Mouse (Mus musculus): ENCODE data around the gene Pym1. TPM values are rescaled to one million over a fixed set of nuclear protein-coding genes. Genes with fewer than 3 reads are reported as not detected.
A peak's percentile ranks its signal among the peaks of the same experiment; 100 is the strongest.

Gene Pym1
- total RNA-seq, 1 experiment from 2014 or later, result 30.7 TPM

DNA sequence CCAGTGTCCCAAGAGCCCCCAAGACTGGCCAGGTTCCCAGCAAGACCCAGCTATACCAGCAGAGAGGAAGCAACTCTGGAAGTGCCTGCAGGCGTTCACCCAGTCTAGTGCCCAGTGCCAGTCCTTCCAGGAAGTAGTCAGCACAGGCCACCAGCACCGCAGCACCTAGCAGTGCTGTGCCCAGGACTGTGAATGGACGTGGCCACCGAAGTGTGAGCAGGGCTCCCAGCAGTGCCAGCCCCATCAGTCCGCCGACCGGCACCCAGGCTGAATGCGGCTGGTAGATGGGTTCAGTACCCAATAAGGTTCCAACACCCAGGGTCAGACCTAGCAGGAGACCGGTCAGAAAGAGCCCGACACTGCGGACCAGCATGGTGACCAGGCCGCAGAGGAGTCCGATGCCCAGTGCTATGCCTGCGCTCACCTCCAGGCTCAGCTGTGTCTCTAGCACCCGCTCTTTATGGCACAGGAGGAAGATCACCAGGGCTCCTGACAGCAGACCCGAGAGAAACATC lies 54.3 kb downstream of the Pym1 start:
- ATAC-seq (replicated peaks; ENCODE audit: insufficient number of reproducible peaks, low FRiP score, low TSS enrichment, poor library complexity, severe bottlenecking), result no peak

DNA sequence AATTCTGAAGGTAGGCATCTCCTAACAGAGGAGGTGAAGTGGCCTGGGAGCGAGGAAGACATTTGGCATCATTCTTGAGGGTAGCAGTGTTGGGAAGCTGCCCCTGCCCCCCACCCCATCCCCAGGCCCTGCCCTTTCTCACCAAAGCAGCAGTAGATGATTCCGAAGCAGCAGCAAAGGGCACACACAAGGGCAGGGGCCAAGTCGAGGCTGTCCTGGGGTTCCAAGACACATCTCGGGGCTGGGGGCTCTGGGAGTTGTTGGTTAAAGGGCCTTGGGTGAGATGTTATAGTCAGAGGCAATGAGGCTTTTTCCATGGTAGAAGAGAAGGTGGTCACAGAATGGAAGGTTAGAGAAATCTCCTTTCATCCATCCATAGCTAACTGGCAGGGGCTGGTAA lies 55.3 kb downstream of the Pym1 start:
- no peak for ATAC-seq (replicated peaks; ENCODE audit: insufficient number of reproducible peaks, low FRiP score, low TSS enrichment, poor library complexity, severe bottlenecking)

DNA sequence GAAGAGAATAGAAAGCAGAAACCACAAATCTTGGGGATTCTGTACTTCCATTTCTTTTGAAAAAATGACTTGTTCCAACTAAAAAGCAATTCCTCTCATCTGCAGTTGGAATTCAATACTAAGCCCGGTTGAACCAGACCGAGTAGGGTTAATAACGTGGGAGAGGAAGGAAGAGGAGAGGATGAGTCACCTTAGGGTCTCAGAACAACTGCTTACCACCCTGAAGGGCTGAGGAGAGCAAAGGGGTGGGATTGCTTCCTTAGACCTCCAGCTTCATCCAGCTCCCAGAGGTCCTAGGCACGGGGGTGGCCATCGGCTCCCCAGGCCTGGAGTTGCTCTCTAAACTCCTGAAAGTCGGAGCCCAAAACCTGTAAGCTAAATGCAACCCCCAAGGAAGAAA lies 55.7 kb downstream of the Pym1 start:
- no peak for ATAC-seq (replicated peaks; ENCODE audit: insufficient number of reproducible peaks, low FRiP score, low TSS enrichment, poor library complexity, severe bottlenecking)

DNA sequence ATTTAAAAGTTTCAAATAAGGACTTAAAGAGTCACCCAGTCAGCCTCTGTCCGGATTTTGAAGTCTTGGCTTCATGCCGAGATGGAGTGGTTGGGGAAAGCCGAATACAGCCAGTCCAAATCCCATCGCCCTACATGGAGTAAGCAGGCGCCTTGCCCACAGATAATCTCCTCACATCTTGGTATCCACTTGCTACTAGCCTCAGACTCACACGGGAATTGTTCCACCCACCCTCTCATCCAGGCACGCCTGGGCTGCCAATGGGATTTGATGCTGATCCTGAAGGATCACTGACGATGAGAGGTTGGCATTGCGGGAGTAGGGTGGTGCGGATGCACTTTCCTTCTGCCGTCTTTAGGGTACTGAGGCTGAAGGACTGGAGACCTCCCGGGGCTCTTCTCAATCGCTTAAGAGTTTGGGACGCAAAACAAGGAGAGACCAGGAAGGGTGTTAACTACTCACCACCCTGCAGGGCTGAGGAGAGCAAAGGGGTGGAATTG lies 56.1 kb downstream of the Pym1 start, which contains the start of gene Dnajc14:
Dnajc14 (plus strand) TSS at position 292 of the 500 bp plus-strand sequence.
- ATAC-seq (replicated peaks; ENCODE audit: insufficient number of reproducible peaks, low FRiP score, low TSS enrichment, poor library complexity, severe bottlenecking), result no peak

DNA sequence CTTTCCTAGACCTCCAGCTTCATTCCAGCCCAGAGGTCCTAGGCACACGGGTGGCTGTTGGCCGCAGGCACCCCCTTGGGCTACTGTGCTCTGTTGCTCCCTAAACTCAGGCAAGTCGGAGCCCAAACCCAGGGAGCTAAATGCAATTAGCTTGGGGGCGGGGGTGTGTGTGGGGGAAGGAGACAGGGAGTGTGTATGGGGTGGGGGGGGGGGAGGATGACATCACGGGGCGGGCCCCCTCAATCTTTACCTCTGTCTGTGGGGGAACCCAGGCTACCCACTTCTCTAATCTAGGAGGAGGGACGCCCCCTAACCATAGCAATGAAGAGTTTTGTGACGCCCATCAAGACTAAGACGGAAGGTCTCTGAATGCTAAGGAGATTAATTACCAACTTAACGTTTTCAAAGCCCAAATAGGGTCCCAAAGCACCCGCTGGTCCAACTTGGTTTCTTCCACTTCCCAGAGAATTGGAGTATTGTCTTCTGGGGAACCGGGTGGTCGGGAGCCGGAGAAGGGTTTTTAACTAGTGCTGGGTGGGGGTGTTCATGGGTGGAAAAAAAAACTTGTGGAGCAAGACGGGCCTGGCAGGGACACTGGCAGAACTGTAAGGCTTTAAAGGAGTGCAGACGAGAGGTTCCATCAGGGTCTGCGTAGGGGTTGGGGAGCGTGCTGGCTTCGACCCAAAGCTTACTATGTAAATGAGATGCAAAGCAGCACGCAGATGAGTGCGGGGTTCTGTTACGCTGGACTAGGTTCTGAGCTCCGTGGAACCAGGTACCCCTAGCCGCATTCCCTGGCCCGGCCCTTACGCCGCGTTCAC lies 56.8 kb downstream of the Pym1 start, which contains the start of gene Tmem198b:
Tmem198b (minus strand) TSS at position 100 of the 821 bp plus-strand sequence.
- peak; percentile 10; the same call in 1 of the 2 replicates for ATAC-seq (replicated peaks; ENCODE audit: insufficient number of reproducible peaks, low FRiP score, low TSS enrichment, poor library complexity, severe bottlenecking)

DNA sequence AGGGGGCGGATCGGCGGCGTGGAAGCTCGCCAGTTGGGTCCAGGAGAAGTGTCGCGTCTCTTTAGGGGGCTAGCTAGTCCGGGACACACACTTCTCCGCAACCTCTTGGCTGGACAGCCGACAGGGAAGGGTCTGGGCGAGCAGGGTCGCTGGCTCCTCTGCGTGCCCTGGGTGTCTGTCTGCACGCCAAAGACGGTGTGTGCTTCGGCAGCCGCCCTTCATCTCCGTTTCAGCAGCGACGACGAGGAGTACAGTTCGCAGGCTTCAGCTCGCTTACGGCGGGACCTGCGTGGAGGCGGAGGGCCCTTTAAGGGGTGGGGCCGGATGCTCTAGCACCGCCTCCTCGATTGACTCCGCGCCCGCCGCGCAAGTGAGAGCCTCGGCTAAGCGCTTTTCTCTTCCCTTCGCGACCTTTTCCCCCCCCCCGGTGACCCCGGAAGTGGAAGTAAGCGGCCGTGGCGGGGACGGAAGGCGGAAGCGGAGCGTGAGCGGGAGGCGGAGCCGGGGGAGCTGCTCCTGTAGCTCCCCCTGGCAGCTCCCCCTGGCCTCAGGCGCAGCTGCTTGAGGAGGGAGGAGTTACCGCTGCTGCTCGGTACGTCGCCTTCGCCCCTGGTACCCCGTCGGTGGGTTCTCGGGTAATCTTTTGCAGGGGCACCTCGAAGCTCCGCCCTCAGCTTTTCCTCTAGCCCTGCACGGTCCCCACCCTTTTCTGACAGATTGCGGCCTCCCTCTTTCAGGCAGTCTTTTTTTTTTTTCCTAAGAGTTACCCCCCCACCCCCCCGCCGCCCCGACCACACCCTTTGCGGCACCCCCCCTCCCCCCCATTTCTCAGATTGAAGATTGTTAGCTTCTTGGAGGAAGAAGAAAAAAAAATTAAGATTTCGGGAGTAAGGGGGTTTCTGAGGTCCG lies 57.7 kb downstream of the Pym1 start:
- peak; percentile 88 for ATAC-seq (replicated peaks; ENCODE audit: insufficient number of reproducible peaks, low FRiP score, low TSS enrichment, poor library complexity, severe bottlenecking)

DNA sequence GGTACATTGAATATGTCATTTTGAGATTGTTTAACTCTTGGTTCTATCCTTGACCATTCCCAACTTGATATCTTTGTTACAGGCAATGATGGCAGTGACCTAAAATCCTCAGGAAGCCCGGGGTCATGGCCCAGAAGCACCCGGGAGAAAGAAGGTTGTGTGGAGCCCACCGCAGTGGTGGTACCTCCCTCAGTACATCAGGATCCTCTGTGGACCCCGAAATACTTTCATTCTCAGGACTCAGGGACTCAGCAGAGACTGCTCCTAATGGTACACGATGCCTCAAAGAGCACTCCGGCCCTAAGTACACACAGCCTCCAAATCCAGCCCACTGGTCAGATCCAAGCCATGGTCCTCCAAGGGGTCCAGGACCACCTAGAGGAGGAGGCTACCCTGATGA lies 58.4 kb downstream of the Pym1 start:
- ATAC-seq (replicated peaks; ENCODE audit: insufficient number of reproducible peaks, low FRiP score, low TSS enrichment, poor library complexity, severe bottlenecking), result no peak

DNA sequence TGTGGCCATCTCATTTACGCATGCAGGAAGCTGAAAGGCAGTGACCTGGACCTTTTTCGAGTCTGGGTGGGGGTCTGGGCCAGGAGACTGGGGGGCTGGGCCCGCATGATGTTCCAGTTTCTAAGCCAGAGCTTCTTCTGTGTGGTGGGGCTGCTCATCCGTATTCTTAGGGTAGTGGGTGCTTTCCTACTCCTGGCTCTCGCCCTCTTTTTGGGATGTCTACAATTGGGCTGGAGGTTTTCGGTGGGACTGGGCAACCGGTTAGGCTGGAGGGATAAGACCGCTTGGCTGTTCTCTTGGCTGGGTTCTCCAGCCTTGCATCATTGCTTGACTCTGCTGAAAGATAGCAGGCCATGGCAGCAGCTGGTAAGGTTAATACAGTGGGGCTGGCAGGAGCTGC lies 59.3 kb downstream of the Pym1 start:
- ATAC-seq (replicated peaks; ENCODE audit: insufficient number of reproducible peaks, low FRiP score, low TSS enrichment, poor library complexity, severe bottlenecking), result no peak

Other genes starting within 250 kb of the Pym1 start
- gene Myl6b, start 249.2 kb upstream of the Pym1 start, total RNA-seq (2017), result not detected in 3 replicates
- gene Esyt1, start 222.0 kb upstream of the Pym1 start, total RNA-seq (2017), result 135 to 345 TPM (median 157 TPM) in 3 replicates
- 16.1 to 26.5 TPM (median 19.1 TPM) in 3 replicates for gene Zc3h10, start 200.1 kb upstream of the Pym1 start, total RNA-seq (2017)
- 2,103 to 2,260 TPM (median 2,168 TPM) in 3 replicates for gene Rpl41, start 198.6 kb upstream of the Pym1 start, total RNA-seq (2017)
- 37.2 to 74.1 TPM (median 47.8 TPM) in 3 replicates for gene Pa2g4, start 181.9 kb upstream of the Pym1 start, total RNA-seq (2017)
- gene Erbb3, start 158.2 kb upstream of the Pym1 start, total RNA-seq (2017), result 1.4 to 3.3 TPM (median 2.8 TPM) in 3 replicates
- gene Rps26, start 121.1 kb upstream of the Pym1 start, total RNA-seq (2017), result 224 to 301 TPM (median 295 TPM) in 3 replicates
- gene Ikzf4, start 101.9 kb upstream of the Pym1 start, total RNA-seq (2017), result not detected in 3 replicates
- gene Suox, start 73.8 kb upstream of the Pym1 start, total RNA-seq (2017), result 4.6 to 10.7 TPM (median 6.1 TPM) in 3 replicates
- 64.1 to 81.0 TPM (median 72.7 TPM) in 3 replicates for gene Rab5b, start 51.6 kb upstream of the Pym1 start, total RNA-seq (2017)
- gene Pmel, start 43.7 kb upstream of the Pym1 start, total RNA-seq (2017), result not detected in 3 replicates
- 14.5 to 21.4 TPM (median 19.5 TPM) in 3 replicates for gene Cdk2, start 42.9 kb upstream of the Pym1 start, total RNA-seq (2017)
- 68.7 to 107 TPM (median 86.0 TPM) in 3 replicates for gene Dgka, start 3.0 kb upstream of the Pym1 start, total RNA-seq (2017)
- 0.53 to 10.5 TPM (median 2.5 TPM) in 3 replicates for gene Mmp19, start 43.0 kb downstream of the Pym1 start, total RNA-seq (2017)
- gene Dnajc14, start 56.2 kb downstream of the Pym1 start, total RNA-seq (2017), result 73.0 to 91.5 TPM (median 73.5 TPM) in 3 replicates
- gene Tmem198b, start 56.5 kb downstream of the Pym1 start, total RNA-seq (2017), result 1.1 to 2.5 TPM (median 2.0 TPM) in 3 replicates
- 151 to 244 TPM (median 182 TPM) in 3 replicates for gene Sarnp, start 69.4 kb downstream of the Pym1 start, total RNA-seq (2017)
- 72.1 to 86.7 TPM (median 76.6 TPM) in 3 replicates for gene Ormdl2, start 73.8 kb downstream of the Pym1 start, total RNA-seq (2017)
- 0.57 to 3.8 TPM (median 1.8 TPM) in 3 replicates for gene Gdf11, start 143.8 kb downstream of the Pym1 start, total RNA-seq (2017)
- gene Cd63, start 153.1 kb downstream of the Pym1 start, total RNA-seq (2017), result 12.1 to 26.5 TPM (median 22.9 TPM) in 3 replicates
- 1.5 to 7.6 TPM in 2 of 3 replicates, not detected in the other for gene Rdh5, start 175.0 kb downstream of the Pym1 start, total RNA-seq (2017)
- gene Bloc1s1, start 176.1 kb downstream of the Pym1 start, total RNA-seq (2017), result 110 to 127 TPM (median 111 TPM) in 3 replicates
- 0.19 to 0.53 TPM in 2 of 3 replicates, not detected in the other for gene Itga7, start 185.9 kb downstream of the Pym1 start, total RNA-seq (2017)
- not detected in 3 replicates for gene Mettl7b, start 213.1 kb downstream of the Pym1 start, total RNA-seq (2017)
- not detected in 3 replicates for gene Olfr9, start 241.5 kb downstream of the Pym1 start, total RNA-seq (2017)